Mouse (Mus musculus) ES-E14 (cell line): Measurements from ENCODE around the gene Hebp2. TPM values are rescaled to one million over a fixed set of nuclear protein-coding genes. Genes with fewer than 3 reads are reported as not detected.

Experiments used
- DNase-seq: peaks from one replicate; pipeline ENCODE4 v3.0.0-alpha.2; 2013; ENCODE audit warnings: low read depth, low spot score
- H3K27ac ChIP-seq: 2 replicates; pipeline ENCODE4 v1.5.1; 2012; ENCODE audit warnings: low read depth, mild to moderate bottlenecking, low read length, moderate library complexity, mixed read lengths; ENCODE audit not compliant: poor library complexity, insufficient read depth, severe bottlenecking
- H3K36me3 ChIP-seq: 2 replicates; pipeline ENCODE4 v1.6.1; 2012; ENCODE audit warnings: mild to moderate bottlenecking, low read length, moderate library complexity, mixed read lengths; ENCODE audit not compliant: control insufficient read depth, poor library complexity, insufficient read depth, severe bottlenecking
- H3K4me1 ChIP-seq, 2 experiments: fragments of 150-350 bp in 1 of 2; sonication (generic) in 1 of 2; 2 replicates each; pipeline ENCODE4 v1.6.1; 2012; ENCODE audit warnings: low read length in 2 of 2, mild to moderate bottlenecking in 1 of 2, mixed read lengths in 1 of 2; ENCODE audit not compliant: control insufficient read depth in 2 of 2, insufficient read depth in 2 of 2, poor library complexity in 1 of 2
- H3K4me3 ChIP-seq, 2 experiments: fragments of 150-350 bp in 1 of 2; sonication (generic) in 1 of 2; 2 replicates each; pipeline ENCODE4 v1.5.1; 2012; ENCODE audit warnings: low read length in 2 of 2, low read depth in 1 of 2, mild to moderate bottlenecking in 1 of 2, mixed read lengths in 1 of 2; ENCODE audit not compliant: insufficient read depth in 1 of 2, poor library complexity in 1 of 2, severe bottlenecking in 1 of 2
- H3K9ac ChIP-seq: 2 replicates; pipeline ENCODE4 v1.6.1; 2012; ENCODE audit warnings: low read depth, mild to moderate bottlenecking, low read length, mixed read lengths; ENCODE audit not compliant: poor library complexity, insufficient read depth, severe bottlenecking
- H3K9me3 ChIP-seq: fragments of 150-350 bp; sonication (generic); 2 replicates; pipeline ENCODE4 v1.6.1; 2012; ENCODE audit warnings: low read depth, mild to moderate bottlenecking, low read length; ENCODE audit not compliant: control insufficient read depth, insufficient read depth
- CHD2 ChIP-seq: IDR thresholded peaks from 2 replicates; pipeline ENCODE4 v1.6.1; 2014; ENCODE audit warnings: mild to moderate bottlenecking, low read depth, low read length, inconsistent platforms
- HCFC1 ChIP-seq: IDR thresholded peaks from 2 replicates; pipeline ENCODE4 v1.6.1; 2012; ENCODE audit warnings: low read length, inconsistent platforms, borderline replicate concordance; ENCODE audit not compliant: insufficient read depth
- MAFK ChIP-seq: IDR thresholded peaks from 2 replicates; pipeline ENCODE4 v1.6.1; 2014; ENCODE audit warnings: mild to moderate bottlenecking, low read depth, low read length, inconsistent platforms; ENCODE audit not compliant: insufficient read depth
- ZC3H11A ChIP-seq: IDR thresholded peaks from 2 replicates; pipeline ENCODE4 v1.6.1; 2012; ENCODE audit warnings: low read depth, mild to moderate bottlenecking, inconsistent platforms, low read length, borderline replicate concordance
- ZNF384 ChIP-seq: IDR thresholded peaks from 2 replicates; pipeline ENCODE4 v1.6.1; 2012; ENCODE audit warnings: low read depth, low read length, inconsistent platforms
- in situ Hi-C, 2 experiments: fragments of 600-800 bp; cut with MboI; formaldehyde crosslinking; loops; one replicate each; pipeline ENCODE4 v1.15.1; 2025; ENCODE audit warnings: low sequenced_read_pairs in 2 of 2, inconsistent platforms in 1 of 2; ENCODE audit not compliant: unreplicated experiment in 2 of 2
- total RNA-seq: library from RNA; depleted of rRNA; stranded (reverse); fragments of 300-350 nt; gene quantifications from 2 replicates; pipeline ENCODE4 v1.2.3, GENCODE M21; 2012

Hebp2 gene
- total RNA-seq, 1 experiment: 5.3 TPM

GRCm38 (mm10) chr10:18508586-18508985, 37.3 kb downstream of the Hebp2 start:
- no peak overlapping the region for H3K27ac ChIP-seq
- peaks cover 2 to 6% of the 10 kb centered on the region in 2 experiments; a peak in 3 of 4 replicates for H3K4me1 ChIP-seq
- in situ Hi-C loops: no loop called here
- H3K36me3 ChIP-seq: no peaks in the 10 kb centered on the region
- no peak overlapping the region for H3K4me3 ChIP-seq
- no peak overlapping the region for H3K9ac ChIP-seq
- DNase-seq: no peak
- TF ChIP-seq ZC3H11A (no peak), ZNF384 (no peak), MAFK (no peak), HCFC1 (no peak), CHD2 (no peak)
- no peaks in the 10 kb centered on the region for H3K9me3 ChIP-seq

DNA sequence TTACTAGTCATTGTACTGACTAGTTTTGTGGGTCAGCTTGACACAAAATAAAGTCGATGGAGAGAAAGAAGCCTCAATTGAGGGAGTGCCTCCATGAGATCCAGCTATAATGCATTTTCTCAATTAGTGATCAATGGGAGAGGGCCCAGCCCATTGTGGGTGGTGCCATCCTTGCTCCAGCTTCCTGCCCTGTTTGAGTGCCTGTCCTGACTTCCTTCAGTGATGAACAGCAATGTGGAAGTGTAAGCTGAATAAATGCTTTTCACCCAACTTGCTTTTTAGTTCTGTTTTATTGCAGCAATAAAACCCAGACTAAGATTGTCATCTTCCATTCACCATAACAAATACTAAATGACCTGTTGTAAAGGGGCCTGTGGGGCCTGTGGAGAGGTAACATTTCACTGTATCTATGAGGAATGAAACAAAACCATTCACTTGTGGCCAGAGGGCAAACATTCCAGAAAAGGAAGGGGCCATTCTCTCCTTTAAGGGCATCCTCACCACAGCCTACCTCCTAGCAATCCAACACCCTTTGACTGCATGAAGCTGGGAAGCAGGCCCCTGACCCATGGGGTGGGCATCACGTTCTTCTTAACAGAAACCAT, 37.9 kb downstream of the Hebp2 start:
- no peak for DNase-seq
- in situ Hi-C loops: no loop called here
- no peaks in the 10 kb centered on the region for H3K9me3 ChIP-seq
- H3K27ac ChIP-seq: no peak overlapping the region
- no peaks in the 10 kb centered on the region for H3K36me3 ChIP-seq
- TF ChIP-seq ZC3H11A: no peak
- TF ChIP-seq CHD2: no peak
- no peak for TF ChIP-seq ZNF384
- TF ChIP-seq MAFK: no peak
- TF ChIP-seq HCFC1: no peak
- H3K4me3 ChIP-seq: no peak overlapping the region
- peaks cover 2 to 10% of the 10 kb centered on the region in 2 experiments; a peak in 3 of 4 replicates for H3K4me1 ChIP-seq
- no peak overlapping the region for H3K9ac ChIP-seq

DNA sequence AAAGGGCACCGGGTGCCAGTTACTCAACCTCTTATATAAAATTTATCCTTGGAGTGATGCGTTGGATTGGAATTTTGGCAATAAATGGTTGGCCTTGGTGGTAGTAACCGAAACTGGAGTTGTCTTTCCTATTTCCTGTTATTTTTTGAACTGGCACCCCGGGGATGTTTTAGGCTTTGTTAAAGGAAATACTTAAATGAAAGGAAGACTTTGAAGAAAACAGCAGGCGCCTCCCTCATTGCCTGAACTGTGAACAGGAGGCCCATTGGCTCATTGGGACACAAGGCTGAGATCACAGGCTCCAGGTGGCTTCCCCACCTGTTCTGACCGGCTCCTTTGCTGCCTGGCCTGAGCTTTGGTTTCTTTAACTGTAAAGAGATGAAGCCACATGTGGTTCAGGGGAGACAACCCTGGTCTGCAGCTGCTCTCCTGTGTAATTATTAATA, 39.4 kb downstream of the Hebp2 start:
- H3K9ac ChIP-seq: no peak overlapping the region
- no peaks in the 10 kb centered on the region for H3K36me3 ChIP-seq
- DNase-seq: no peak
- H3K9me3 ChIP-seq: no peaks in the 10 kb centered on the region
- TF ChIP-seq HCFC1: no peak
- TF ChIP-seq ZC3H11A: no peak
- TF ChIP-seq CHD2: no peak
- no peak for TF ChIP-seq MAFK
- TF ChIP-seq ZNF384: no peak
- no peak overlapping the region for H3K4me3 ChIP-seq
- peaks cover 2 to 12% of the 10 kb centered on the region in 2 experiments for H3K4me1 ChIP-seq
- in situ Hi-C loops: no loop called here
- H3K27ac ChIP-seq: no peak overlapping the region

GRCm38 (mm10) chr10:18505690-18506089, 40.2 kb downstream of the Hebp2 start:
- no peak for DNase-seq
- Histone ChIP-seq H3K9ac (no peak overlapping the region), H3K36me3 (no peaks in the 10 kb centered on the region), H3K27ac (no peak overlapping the region), H3K9me3 (no peaks in the 10 kb centered on the region), H3K4me3 (no peak overlapping the region), H3K4me1 (peaks cover 2 to 12% of the 10 kb centered on the region in 2 experiments)
- in situ Hi-C loops: no loop called here
- no peak for TF ChIP-seq ZC3H11A
- TF ChIP-seq CHD2: no peak
- TF ChIP-seq HCFC1: no peak
- no peak for TF ChIP-seq MAFK
- no peak for TF ChIP-seq ZNF384

DNA sequence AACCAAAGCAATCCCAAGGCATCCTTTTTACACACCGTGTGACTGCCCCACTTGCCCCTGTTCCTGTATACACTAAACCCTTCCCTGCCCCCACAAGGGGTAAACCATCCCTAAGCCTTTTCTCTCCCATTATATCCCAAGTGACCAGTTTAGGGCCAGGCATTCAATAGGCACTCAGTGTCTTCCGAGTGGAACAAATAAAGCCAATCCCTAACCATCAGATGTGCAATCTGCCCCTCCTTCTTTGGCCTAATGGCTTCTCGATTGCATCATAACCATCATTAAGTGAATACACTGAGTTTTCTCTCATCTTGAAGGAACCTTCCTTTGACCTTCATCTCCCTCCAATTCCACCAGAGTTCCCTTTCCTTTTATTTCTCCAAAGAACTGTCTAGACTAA, 43.9 kb downstream of the Hebp2 start:
- H3K9me3 ChIP-seq: no peaks in the 10 kb centered on the region
- H3K36me3 ChIP-seq: no peaks in the 10 kb centered on the region
- in situ Hi-C loops: no loop called here
- no peak for DNase-seq
- no peak overlapping the region for H3K9ac ChIP-seq
- TF ChIP-seq ZNF384 (no peak), ZC3H11A (no peak), CHD2 (no peak), MAFK (no peak), HCFC1 (no peak)
- no peak overlapping the region for H3K4me3 ChIP-seq
- H3K27ac ChIP-seq: no peak overlapping the region
- H3K4me1 ChIP-seq: peaks cover 2 to 13% of the 10 kb centered on the region in 2 experiments
